Mouse (Mus musculus) telencephalon, adult 2 months (tissue): ENCODE measurements around the gene Ano6.

ENCODE experiments used
- DNase-seq: peaks from one replicate; pipeline ENCODE4 v3.0.0-alpha.2; 2011; ENCODE audit warnings: low read depth, low spot score

The Ano6 gene

GRCm38 (mm10) chr15:95768703-95769102 lies 21.9 kb upstream of the Ano6 start:
- no peak for DNase-seq

- DNase-seq, result no peak
These were observed 21.1 kb upstream of the Ano6 start for GRCm38 (mm10) chr15:95769576-95769975.

GRCm38 (mm10) chr15:95770307-95770706 lies 20.3 kb upstream of the Ano6 start:
- DNase-seq, result no peak

- no peak for DNase-seq
These were observed 18.3 kb upstream of the Ano6 start for GRCm38 (mm10) chr15:95772374-95772773.

- no peak for DNase-seq
These were observed 17.5 kb upstream of the Ano6 start for GRCm38 (mm10) chr15:95772861-95773836.

- DNase-seq, result no peak
These were observed 16.4 kb upstream of the Ano6 start for GRCm38 (mm10) chr15:95774197-95774596.

GRCm38 (mm10) chr15:95774674-95775414 lies 15.8 kb upstream of the Ano6 start:
- DNase-seq, result no peak

GRCm38 (mm10) chr15:95777743-95778142 lies 12.9 kb upstream of the Ano6 start:
- no peak for DNase-seq

GRCm38 (mm10) chr15:95778710-95779109 lies 11.9 kb upstream of the Ano6 start:
- DNase-seq, result no peak

- no peak for DNase-seq
These were observed 4.0 kb upstream of the Ano6 start for GRCm38 (mm10) chr15:95786624-95787023.

- DNase-seq, result no peak
These were observed 3.1 kb upstream of the Ano6 start for GRCm38 (mm10) chr15:95787578-95787977.

- no peak for DNase-seq
These were observed 798 bp upstream of the Ano6 start for GRCm38 (mm10) chr15:95789562-95790528.

GRCm38 (mm10) chr15:95791141-95791791 lies 623 bp downstream of the Ano6 start:
- no peak for DNase-seq

- no peak for DNase-seq
These were observed 1.2 kb downstream of the Ano6 start for GRCm38 (mm10) chr15:95791855-95792254.

GRCm38 (mm10) chr15:95792261-95793260 lies 1.9 kb downstream of the Ano6 start:
- DNase-seq, result no peak

GRCm38 (mm10) chr15:95793748-95794491 lies 3.3 kb downstream of the Ano6 start:
- no peak for DNase-seq

GRCm38 (mm10) chr15:95794611-95795565 lies 4.2 kb downstream of the Ano6 start:
- no peak for DNase-seq

- no peak for DNase-seq
These were observed 5.4 kb downstream of the Ano6 start for GRCm38 (mm10) chr15:95796062-95796461.
